Mouse (Mus musculus) activated CD4-positive, CD25-positive, alpha-beta regulatory T cell (primary cell): ENCODE data around the gene Itpr3. TPM values are rescaled to one million over a fixed set of nuclear protein-coding genes. Genes with fewer than 3 reads are reported as not detected.

Source experiments
- polyA plus RNA-seq, 2 experiments: library from polyadenylated mRNA; unstranded; fragments of 100-300 nt; shearing (Covaris generic); gene quantifications; one replicate each; pipeline ENCODE4 v1.2.1; 2017

Itpr3 gene
- polyA plus RNA-seq = 10 to 100 TPM in 1 of 2 experiments, 1 to 10 TPM in 1; 9.2 to 17.0 TPM

GRCm38 (mm10) chr17:27056812-27057516 lies at the start of gene Itpr3:
Gene Itpr3 (plus strand): TSS chr17:27057304.

GRCm38 (mm10) chr17:27028909-27029308 lies 28.2 kb upstream of the Itpr3 start, which contains the start of gene Bak1:
Gene Bak1 (minus strand): TSS chr17:27029009.

GRCm38 (mm10) chr17:27133551-27134141 lies 76.5 kb downstream of the Itpr3 start, which contains the start of gene Uqcc2:
Gene Uqcc2 (minus strand): TSS chr17:27133916.

GRCm38 (mm10) chr17:27167545-27167944 lies 110.4 kb downstream of the Itpr3 start, which contains the start of gene Ip6k3:
Gene Ip6k3 (minus strand): TSS chr17:27167795.

Other genes with a start within 250 kb of the Itpr3 start
- not detected for gene Nkx2-5, start 212.3 kb upstream of the Itpr3 start, polyA plus RNA-seq
- 1 to 10 TPM; 2.2 TPM for gene Kifc5b, start 140.2 kb upstream of the Itpr3 start, polyA plus RNA-seq
- 10 to 100 TPM; 78.1 to 79.1 TPM for gene Phf1, start 124.3 kb upstream of the Itpr3 start, polyA plus RNA-seq
- 100 to 1,000 TPM; 159 to 171 TPM for gene Cuta, start 117.7 kb upstream of the Itpr3 start, polyA plus RNA-seq
- under 1 TPM; 0.06 to 0.20 TPM for gene Syngap1, start 116.1 kb upstream of the Itpr3 start, polyA plus RNA-seq
- gene Zbtb9, start 84.1 kb upstream of the Itpr3 start, polyA plus RNA-seq = 10 to 100 TPM; 29.4 to 30.1 TPM
- 1 to 10 TPM; 4.7 to 5.4 TPM for gene Bak1, start 28.3 kb upstream of the Itpr3 start, polyA plus RNA-seq
- 100 to 1,000 TPM; 103 to 113 TPM for gene Uqcc2, start 76.6 kb downstream of the Itpr3 start, polyA plus RNA-seq
- under 1 TPM in 1 of 2 experiments, not detected in 1; 0.15 TPM for gene Ip6k3, start 110.5 kb downstream of the Itpr3 start, polyA plus RNA-seq
- 10 to 100 TPM; 61.9 to 69.7 TPM for gene Lemd2, start 147.2 kb downstream of the Itpr3 start, polyA plus RNA-seq